Mouse (Mus musculus) cerebellum, adult 11 months (tissue): Measurements from ENCODE around the gene Aktip.

Experiments
- DNase-seq: peaks from one replicate; pipeline ENCODE4 v3.0.0; 2022

Aktip gene

GRCm38 (mm10) chr8:91188152-91188551 is 11.6 kb downstream of the Aktip start:
- no peak for DNase-seq

DNA sequence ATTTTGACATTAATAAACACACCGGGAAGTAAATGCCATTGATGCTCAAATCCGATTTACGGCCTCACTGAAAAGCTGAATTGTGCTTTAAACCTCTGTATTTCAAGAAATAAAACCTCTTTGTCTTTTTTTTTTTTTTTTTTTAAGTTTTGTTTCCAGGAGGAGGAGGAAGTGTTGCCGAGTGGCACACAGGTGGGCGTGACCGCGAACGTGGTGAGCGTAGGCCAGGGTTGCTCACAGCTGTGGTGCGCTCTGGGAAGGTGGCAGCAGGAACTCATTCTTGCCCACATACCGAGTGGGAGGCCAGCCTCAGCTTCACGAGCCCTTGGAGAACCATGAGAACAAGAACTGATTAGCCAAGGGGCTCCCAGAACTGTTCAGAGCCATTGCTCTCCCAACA is 13.4 kb downstream of the Aktip start:
- no peak for DNase-seq

- no peak for DNase-seq
Measured at GRCm38 (mm10) chr8:91177708-91178107, 22.1 kb downstream of the Aktip start.

DNA sequence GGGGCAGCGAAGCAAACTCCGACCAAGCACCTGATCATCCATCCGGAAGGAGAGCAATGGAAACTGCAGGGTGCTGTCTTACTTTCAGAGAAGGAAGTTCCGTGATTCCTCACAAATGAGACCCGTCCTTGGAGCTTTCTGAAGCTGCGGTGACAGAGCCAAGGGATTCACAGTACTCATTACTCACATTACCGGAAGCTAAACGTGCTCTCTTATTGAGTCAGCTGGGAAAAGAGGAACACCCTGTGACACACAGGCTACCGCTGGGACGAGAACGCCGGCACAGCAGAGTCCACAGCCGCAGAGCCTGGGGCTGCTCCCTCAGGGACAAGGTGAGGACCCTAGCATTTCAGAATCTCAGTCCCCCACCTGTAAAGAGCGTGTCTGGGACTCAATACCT is 23.6 kb downstream of the Aktip start:
- no peak for DNase-seq

- DNase-seq = no peak
Measured at GRCm38 (mm10) chr8:91171605-91172004, 28.2 kb downstream of the Aktip start.

- no peak for DNase-seq
Measured at GRCm38 (mm10) chr8:91170914-91171313, 28.9 kb downstream of the Aktip start.

GRCm38 (mm10) chr8:91170152-91170551 is 29.6 kb downstream of the Aktip start:
- no peak for DNase-seq

- DNase-seq = no peak
Measured at GRCm38 (mm10) chr8:91159959-91160800, 39.6 kb downstream of the Aktip start.

DNA sequence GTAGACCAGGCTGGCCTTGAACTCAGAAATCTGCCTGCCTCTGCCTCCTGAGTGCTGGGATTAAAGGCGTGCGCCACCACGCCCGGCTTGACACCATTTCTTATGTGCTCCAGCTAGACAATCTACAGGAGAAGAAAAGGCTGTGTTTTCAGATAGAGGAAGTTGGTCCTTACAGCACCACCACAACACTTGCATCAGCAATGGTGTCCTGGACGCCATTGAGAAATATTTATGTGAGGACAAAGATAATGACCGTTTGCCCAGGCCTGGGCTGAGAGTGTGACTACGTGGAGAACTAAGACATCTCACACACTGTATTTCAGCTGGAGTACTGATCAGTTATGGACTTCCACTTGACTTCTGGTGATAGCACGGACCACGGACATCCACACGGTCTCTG is 41.2 kb downstream of the Aktip start:
- no peak for DNase-seq

- DNase-seq = no peak
Measured at GRCm38 (mm10) chr8:91154564-91154963, 45.2 kb downstream of the Aktip start.

DNA sequence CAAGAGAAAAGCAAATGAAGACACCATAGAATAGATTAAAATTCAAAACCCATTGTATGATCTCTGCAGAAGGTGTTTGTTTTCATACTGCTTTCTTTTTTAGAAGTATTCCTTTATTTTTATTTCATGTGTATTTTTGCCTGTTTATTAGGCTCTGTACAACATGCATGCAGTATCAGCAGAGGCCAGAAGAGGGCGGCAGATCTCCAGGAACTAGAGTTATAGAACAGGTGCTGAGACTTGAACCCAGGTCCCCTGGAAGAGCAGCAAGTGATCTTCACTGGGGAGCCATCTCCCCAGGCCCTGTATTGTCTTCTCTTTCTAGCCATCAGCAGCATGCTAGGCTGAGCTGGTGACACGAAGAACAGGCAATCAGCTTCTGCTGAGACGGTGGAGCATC is 45.9 kb downstream of the Aktip start:
- DNase-seq = no peak

- DNase-seq = no peak
Measured at GRCm38 (mm10) chr8:91151531-91151930, 48.2 kb downstream of the Aktip start.

GRCm38 (mm10) chr8:91149298-91149697 is 50.5 kb downstream of the Aktip start:
- no peak for DNase-seq

- no peak for DNase-seq
Measured at GRCm38 (mm10) chr8:91148643-91149178, 51.1 kb downstream of the Aktip start.

DNA sequence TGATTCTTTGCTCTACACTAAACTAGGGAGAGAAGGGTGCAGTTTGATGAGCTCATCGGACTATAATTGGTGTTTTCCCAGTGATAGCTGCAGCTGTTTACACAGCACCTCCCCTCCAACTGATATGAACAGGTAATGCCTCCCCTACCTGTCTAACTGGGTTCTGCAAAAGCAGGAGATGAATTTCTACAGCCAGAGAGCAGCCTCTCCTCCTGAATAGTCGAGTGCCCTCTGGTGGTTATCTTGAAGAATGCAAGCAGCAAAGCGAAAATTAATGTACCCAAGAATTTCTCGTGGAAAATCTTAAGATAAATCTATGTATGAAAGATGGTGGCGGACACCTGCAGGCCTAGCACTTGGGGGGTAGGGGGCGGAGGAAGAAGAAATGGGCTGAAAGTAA is 52.1 kb downstream of the Aktip start:
- DNase-seq = peak; percentile 45

GRCm38 (mm10) chr8:91140828-91141227 is 58.9 kb downstream of the Aktip start:
- no peak for DNase-seq

DNA sequence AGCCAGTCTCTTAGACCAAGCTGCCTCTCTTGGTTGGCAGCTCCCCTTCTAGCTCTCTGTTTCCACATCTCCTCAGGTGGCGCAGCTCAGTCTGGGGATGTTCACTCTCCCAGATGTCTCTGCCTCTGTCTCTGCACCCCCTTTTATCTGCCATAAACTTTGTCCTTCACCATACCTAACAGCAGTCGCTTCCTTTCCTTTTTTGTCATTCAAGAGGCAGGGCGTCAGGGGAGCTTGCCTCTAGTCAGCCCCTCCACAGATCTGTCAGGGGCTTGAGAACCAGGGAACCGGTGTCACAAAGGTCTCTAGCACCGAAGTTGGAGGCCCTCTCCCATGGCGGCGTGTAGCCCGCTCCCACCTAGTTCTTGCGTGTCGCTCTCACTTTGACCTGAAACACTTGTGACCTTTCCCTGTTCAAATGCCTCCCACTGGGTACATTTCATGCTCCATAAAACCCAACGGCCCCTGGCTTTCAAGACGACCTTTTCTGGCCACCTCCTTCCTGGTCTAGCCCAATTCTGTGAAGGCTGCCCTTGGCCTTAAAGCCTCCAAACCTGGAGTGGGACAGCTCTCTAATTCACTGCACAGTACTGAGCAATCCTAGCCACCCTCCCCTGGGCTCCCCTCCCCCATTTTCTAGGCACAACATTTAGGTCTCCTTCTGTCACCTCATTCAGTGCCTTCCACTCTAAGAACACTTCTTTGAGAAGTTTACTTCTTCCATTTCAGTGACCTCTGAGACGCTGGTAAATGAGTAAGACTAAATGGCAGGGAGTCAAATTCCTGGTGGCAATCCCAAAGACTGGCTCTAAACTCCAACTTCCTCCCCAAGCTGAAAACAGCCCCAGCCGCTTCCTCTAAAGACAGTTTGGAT is 64.2 kb downstream of the Aktip start:
- DNase-seq = no peak

GRCm38 (mm10) chr8:91134659-91135058 is 65.1 kb downstream of the Aktip start:
- DNase-seq = peak; percentile 35

GRCm38 (mm10) chr8:91134070-91134475 is 65.7 kb downstream of the Aktip start:
- peak; percentile 100 for DNase-seq

DNA sequence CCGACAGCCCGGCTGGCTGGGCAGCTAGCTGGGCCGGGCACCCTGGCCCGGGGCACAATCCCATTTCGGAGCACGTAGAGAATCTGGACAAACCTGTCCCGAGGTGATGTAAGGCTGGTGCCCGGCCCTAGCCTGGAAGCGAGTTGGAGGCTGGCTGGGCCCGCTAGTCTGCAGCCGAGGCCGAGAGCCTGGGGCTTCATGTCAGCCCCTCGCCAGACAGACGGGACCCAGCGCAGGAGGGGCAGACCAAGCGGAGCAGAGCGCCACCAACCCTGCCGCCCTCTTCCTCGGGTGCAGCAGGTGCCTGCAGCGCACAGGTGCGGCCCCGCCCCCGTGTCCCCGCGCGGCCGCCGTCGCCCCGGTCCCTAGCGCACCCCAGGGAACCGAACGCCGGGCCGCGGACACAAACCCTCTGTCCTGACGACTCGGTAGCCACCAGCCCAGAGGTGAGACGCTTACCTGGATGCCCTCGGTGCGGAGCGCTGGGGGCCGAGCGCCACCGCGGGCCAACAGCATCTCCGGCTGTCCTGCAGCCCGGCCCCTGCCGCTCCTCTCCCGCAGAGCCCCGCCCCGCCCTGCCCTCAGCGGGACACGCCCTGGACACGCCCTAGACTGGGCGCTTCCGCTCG is 66.2 kb downstream of the Aktip start:
- no peak for DNase-seq

GRCm38 (mm10) chr8:91132731-91133130 is 67.0 kb downstream of the Aktip start:
- no peak for DNase-seq

DNA sequence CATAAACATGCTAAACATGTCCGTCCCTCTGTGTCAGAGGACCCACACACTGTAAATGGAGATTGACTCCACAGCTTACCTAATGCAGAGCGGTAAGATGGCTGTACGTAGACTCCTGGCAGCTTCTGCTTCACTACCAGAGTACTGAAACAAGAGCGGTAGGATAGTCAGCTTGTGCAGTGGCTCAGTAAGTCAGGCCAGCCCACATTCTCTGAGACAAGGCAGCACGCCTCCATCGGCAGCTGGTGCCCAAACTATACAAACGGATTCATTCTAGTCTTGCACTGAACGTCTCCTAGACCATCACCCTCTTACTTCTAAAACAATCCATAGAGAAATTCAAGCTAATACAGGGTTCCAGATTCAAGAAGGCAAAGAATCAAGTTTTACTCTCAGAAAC is 73.0 kb downstream of the Aktip start:
- no peak for DNase-seq

DNA sequence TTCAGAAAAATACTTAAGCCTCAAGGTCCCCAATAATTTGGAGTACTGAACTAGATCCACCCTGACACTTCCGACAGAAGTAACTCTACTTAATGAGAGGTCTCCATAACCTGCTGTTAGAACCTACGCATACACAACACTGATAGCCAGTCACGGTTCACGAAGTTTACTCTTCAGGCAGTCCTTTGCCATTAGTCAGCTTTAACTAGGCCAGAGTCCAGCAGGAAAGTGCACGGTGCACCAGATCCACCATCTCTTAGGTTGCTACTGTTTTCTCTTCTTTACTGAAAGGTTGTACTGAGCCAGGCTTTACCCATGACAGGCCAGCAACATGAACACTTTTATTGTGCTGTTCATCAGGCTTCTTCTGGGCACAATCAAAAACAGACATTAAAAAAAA is 75.5 kb downstream of the Aktip start:
- no peak for DNase-seq
